Mouse (Mus musculus) embryonic fibroblast, embryonic 13.5 days (primary cell): Measurements from ENCODE around the gene Sh3rf1.

Experiments
- CTCF ChIP-seq: IDR thresholded peaks from 2 replicates; pipeline ENCODE4 v1.5.1; 2011; ENCODE audit warnings: mild to moderate bottlenecking, control low read depth, low read length, moderate library complexity, borderline replicate concordance; ENCODE audit not compliant: insufficient read depth
- POLR2A ChIP-seq: IDR thresholded peaks from 2 replicates; pipeline ENCODE4 v1.6.1; 2011; ENCODE audit warnings: low read depth, mild to moderate bottlenecking, control low read depth, low read length, moderate library complexity

DNA sequence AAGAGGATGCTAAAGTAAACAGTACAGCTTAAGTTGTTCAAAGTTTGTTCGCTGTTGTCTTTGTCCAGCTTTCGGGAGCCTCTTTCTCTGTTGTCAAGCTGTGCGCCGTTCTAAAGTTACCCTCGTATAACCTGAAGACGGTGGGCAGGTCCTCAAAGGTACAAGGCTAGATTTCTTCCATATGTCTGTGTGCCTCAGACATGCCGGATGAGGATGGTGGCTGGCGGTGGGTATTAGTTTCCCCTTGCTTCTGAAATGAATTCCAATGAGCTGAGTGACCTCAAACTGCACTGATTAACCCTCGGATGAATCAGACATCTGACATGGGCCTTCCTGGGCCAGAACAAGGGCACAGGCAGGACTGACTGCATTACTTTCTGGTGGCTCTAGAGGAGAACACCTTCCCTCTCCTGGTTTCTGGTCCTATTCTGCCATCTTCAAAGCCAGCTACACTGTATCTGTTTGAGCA lies 86.8 kb downstream of the Sh3rf1 start:
- TF ChIP-seq POLR2A (peak; percentile 13; the same call in 1 of the 2 replicates), CTCF (no peak)
